Mouse (Mus musculus) granulocyte monocyte progenitor cell, adult 5-6 weeks (primary cell): ENCODE data around the gene Man2b1. TPM values are rescaled to one million over a fixed set of nuclear protein-coding genes. Genes with fewer than 3 reads are reported as not detected.
"Not testable (repeated sequence)": the region's sequence is repeated elsewhere in the genome, so short reads cannot be mapped to it uniquely, and the experiment has no call there.

ENCODE experiments used
- ATAC-seq: replicated peaks from 2 replicates; pipeline ENCODE4 v1.8.0; 2016; ENCODE audit warnings: mild to moderate bottlenecking, moderate TSS enrichment, inconsistent platforms; ENCODE audit not compliant: poor library complexity, severe bottlenecking
- total RNA-seq, 2 experiments: library from RNA; stranded (forward) in 1 of 2; stranded (reverse) in 1 of 2; fragments of 200-712, 200-1000 nt in 1 of 2; fragments of >200 nt in 1 of 2; fragmentation: Nextera tagmentation in 1 of 2; gene quantifications; 2 replicates each; pipeline ENCODE4 v1.2.3; 2014 to 2017

Man2b1 gene
- total RNA-seq, 2 experiments from 2014 or later: 52.9 to 91.4 TPM

DNA sequence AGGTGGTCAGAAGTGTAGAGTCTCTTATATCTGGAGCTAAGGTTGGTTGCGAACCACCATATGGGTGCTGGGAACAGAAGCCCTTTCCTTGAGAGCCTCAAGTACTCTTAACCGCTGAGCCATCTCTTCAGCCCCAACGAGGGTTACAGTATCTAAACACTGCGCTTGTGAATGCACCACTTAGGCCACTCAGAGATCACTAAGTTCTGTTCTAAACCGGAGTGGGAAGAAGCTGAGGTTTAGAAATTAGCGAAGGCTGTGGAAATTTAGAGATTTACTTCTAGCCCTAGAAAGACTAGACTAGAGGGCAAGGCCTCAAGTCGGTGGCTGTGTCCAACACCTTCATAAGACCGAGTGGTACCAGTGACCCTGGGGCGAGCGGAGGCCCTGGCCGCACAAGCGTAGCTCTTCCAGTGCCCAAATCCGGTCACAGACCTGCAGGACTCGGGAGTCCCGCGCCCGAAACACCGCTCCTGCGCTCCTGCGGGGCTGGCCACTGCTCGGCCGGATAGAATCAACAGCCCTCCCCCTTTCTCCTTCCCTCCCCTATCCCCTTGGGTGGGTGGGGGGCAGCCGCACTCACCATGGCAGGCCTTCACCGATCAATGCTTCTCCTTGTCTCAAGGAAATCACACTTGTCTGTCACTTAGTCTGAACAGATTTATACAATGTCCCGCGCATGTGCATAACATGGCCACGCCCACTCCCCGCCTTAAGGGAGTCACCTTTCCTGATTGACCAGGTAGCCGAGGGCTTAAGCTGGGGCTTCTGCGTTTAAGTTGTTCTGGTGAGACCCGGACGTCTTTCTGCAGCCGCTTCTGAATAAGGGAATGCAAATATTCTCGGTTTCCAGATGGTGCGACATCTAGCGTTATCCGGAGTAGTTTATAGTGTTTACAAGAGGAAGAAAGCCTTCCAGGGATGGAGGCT lies 36.2 kb downstream of the Man2b1 start:
- ATAC-seq: peak; percentile 27

DNA sequence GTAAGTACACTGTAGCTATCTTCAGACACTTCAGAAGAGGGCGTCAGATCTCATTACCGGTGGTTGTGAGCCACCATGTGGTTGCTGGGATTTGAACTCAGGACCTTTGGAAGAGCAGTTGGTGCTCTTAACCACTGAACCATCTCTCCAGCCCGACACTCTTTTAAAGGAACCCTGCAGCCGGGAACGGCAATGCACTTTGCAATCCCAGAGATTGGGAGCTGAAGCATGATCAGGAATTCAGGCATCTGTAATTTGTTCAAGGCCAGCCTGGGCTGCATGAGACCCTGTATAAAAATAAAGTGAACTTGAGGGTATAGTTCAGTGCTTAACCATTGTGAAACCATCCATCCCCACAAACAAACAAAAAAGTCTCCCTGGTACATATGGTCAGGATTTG lies 37.2 kb downstream of the Man2b1 start:
- not testable (repeated sequence) for ATAC-seq

- no peak for ATAC-seq
These were observed 39.9 kb downstream of the Man2b1 start, which contains the start of gene Zfp791 for GRCm38 (mm10) chr8:85122995-85123394. TSS of gene Zfp791 (minus strand) at chr8:85123095.

GRCm38 (mm10) chr8:85123691-85124090 lies 40.6 kb downstream of the Man2b1 start:
- ATAC-seq: no peak

DNA sequence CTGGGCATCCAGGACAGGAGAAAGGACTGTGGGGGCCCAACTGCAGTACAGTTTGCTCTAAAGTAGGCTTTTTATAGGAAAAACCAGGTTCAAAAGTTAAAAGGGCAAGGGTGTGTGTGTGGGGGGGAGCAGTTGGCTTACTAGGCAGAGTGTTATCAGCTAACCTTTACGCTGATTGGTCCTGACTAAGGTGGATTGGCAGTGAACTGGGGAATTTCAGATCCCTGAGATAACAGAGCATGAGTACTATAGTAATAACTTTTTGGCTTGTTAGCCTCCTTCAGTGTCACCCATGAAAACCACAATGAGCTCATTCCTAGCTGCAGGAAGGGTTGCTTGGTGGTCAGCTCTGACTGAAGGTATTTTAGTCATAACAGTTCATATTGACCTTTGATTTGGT lies 49.3 kb downstream of the Man2b1 start:
- ATAC-seq: no peak

DNA sequence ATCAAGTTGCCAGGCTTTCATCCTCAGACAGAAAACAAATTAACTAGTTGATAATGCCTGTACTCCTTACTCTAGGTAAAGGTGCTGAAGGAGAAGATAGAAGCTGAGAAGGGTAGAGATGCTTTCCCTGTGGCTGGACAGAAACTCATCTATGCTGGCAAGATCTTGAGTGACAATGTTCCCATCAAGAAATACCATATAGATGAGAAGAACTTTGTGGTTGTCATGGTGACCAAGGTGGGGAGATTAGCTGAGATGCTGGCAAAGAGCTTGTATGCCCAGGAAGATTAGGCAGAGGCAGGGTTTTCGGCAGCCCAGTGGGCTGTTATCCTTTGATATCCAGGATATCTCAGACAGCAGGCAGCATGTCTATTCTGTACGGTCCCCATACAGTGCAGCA lies 52.6 kb downstream of the Man2b1 start:
- not testable (repeated sequence) for ATAC-seq

GRCm38 (mm10) chr8:85142516-85142915 lies 59.4 kb downstream of the Man2b1 start:
- peak; percentile 99 for ATAC-seq

Other genes starting within 250 kb of the Man2b1 start
- 41.8 TPM in 2 replicates for gene Rad23a, start 242.6 kb upstream of the Man2b1 start, total RNA-seq (2014; fragmentation: Nextera tagmentation)
- gene Rad23a, start 242.6 kb upstream of the Man2b1 start, total RNA-seq (2017): 20.1 and 21.4 TPM in 2 replicates
- gene Calr, start 236.3 kb upstream of the Man2b1 start, total RNA-seq (2014; fragmentation: Nextera tagmentation): 1,333 and 1,645 TPM in 2 replicates
- 4,572 and 4,672 TPM in 2 replicates for gene Calr, start 236.3 kb upstream of the Man2b1 start, total RNA-seq (2017)
- gene Farsa, start 226.3 kb upstream of the Man2b1 start, total RNA-seq (2014; fragmentation: Nextera tagmentation): 90.9 TPM in 2 replicates
- 187 and 190 TPM in 2 replicates for gene Farsa, start 226.3 kb upstream of the Man2b1 start, total RNA-seq (2017)
- gene Syce2, start 211.2 kb upstream of the Man2b1 start, total RNA-seq (2014; fragmentation: Nextera tagmentation): 172 and 176 TPM in 2 replicates
- 126 and 155 TPM in 2 replicates for gene Syce2, start 211.2 kb upstream of the Man2b1 start, total RNA-seq (2017)
- gene Gcdh, start 189.3 kb upstream of the Man2b1 start, total RNA-seq (2014; fragmentation: Nextera tagmentation): 23.2 and 25.8 TPM in 2 replicates
- gene Gcdh, start 189.3 kb upstream of the Man2b1 start, total RNA-seq (2017): 20.1 and 30.3 TPM in 2 replicates
- 0.52 and 1.0 TPM in 2 replicates for gene Klf1, start 181.3 kb upstream of the Man2b1 start, total RNA-seq (2014; fragmentation: Nextera tagmentation)
- gene Klf1, start 181.3 kb upstream of the Man2b1 start, total RNA-seq (2017): 0.43 and 0.72 TPM in 2 replicates
- gene Dnase2a, start 174.7 kb upstream of the Man2b1 start, total RNA-seq (2014; fragmentation: Nextera tagmentation): 35.6 and 55.5 TPM in 2 replicates
- 59.6 and 117 TPM in 2 replicates for gene Dnase2a, start 174.7 kb upstream of the Man2b1 start, total RNA-seq (2017)
- not detected in 2 replicates for gene Mast1, start 145.9 kb upstream of the Man2b1 start, total RNA-seq (2014; fragmentation: Nextera tagmentation)
- not detected in 2 replicates for gene Mast1, start 145.9 kb upstream of the Man2b1 start, total RNA-seq (2017)
- not detected in 2 replicates for gene Rtbdn, start 136.3 kb upstream of the Man2b1 start, total RNA-seq (2014; fragmentation: Nextera tagmentation)
- gene Rtbdn, start 136.3 kb upstream of the Man2b1 start, total RNA-seq (2017): not detected in 2 replicates
- gene Gm49661, start 113.8 kb upstream of the Man2b1 start, total RNA-seq (2014; fragmentation: Nextera tagmentation): not detected in 2 replicates
- not detected in 2 replicates for gene Gm49661, start 113.8 kb upstream of the Man2b1 start, total RNA-seq (2017)
- gene Prdx2, start 113.7 kb upstream of the Man2b1 start, total RNA-seq (2014; fragmentation: Nextera tagmentation): 210 and 303 TPM in 2 replicates
- 360 and 421 TPM in 2 replicates for gene Prdx2, start 113.7 kb upstream of the Man2b1 start, total RNA-seq (2017)
- gene Rnaseh2a, start 113.5 kb upstream of the Man2b1 start, total RNA-seq (2014; fragmentation: Nextera tagmentation): 116 and 172 TPM in 2 replicates
- 91.3 and 148 TPM in 2 replicates for gene Rnaseh2a, start 113.5 kb upstream of the Man2b1 start, total RNA-seq (2017)
- 3.3 and 14.2 TPM in 2 replicates for gene Junb, start 104.6 kb upstream of the Man2b1 start, total RNA-seq (2014; fragmentation: Nextera tagmentation)
- 39.6 and 46.0 TPM in 2 replicates for gene Junb, start 104.6 kb upstream of the Man2b1 start, total RNA-seq (2017)
- 5.2 and 6.1 TPM in 2 replicates for gene Hook2, start 92.7 kb upstream of the Man2b1 start, total RNA-seq (2014; fragmentation: Nextera tagmentation)
- gene Hook2, start 92.7 kb upstream of the Man2b1 start, total RNA-seq (2017): 5.7 and 8.2 TPM in 2 replicates
- not detected in 2 replicates for gene Best2, start 68.7 kb upstream of the Man2b1 start, total RNA-seq (2014; fragmentation: Nextera tagmentation)
- not detected in 2 replicates for gene Best2, start 68.7 kb upstream of the Man2b1 start, total RNA-seq (2017)
- 73.1 and 73.3 TPM in 2 replicates for gene Asna1, start 58.0 kb upstream of the Man2b1 start, total RNA-seq (2014; fragmentation: Nextera tagmentation)
- gene Asna1, start 58.0 kb upstream of the Man2b1 start, total RNA-seq (2017): 74.5 and 91.2 TPM in 2 replicates
- gene Trir, start 56.4 kb upstream of the Man2b1 start, total RNA-seq (2014; fragmentation: Nextera tagmentation): 112 and 128 TPM in 2 replicates
- gene Trir, start 56.4 kb upstream of the Man2b1 start, total RNA-seq (2017): 245 and 280 TPM in 2 replicates
- gene Tnpo2, start 46.4 kb upstream of the Man2b1 start, total RNA-seq (2014; fragmentation: Nextera tagmentation): 19.6 and 25.0 TPM in 2 replicates
- 21.5 and 26.8 TPM in 2 replicates for gene Tnpo2, start 46.4 kb upstream of the Man2b1 start, total RNA-seq (2017)
- gene Fbxw9, start 23.2 kb upstream of the Man2b1 start, total RNA-seq (2014; fragmentation: Nextera tagmentation): 11.6 and 13.5 TPM in 2 replicates
- 4.1 and 5.9 TPM in 2 replicates for gene Fbxw9, start 23.2 kb upstream of the Man2b1 start, total RNA-seq (2017)
- gene Gm5741, start 15.3 kb upstream of the Man2b1 start, total RNA-seq (2014; fragmentation: Nextera tagmentation): not detected in 2 replicates
- gene Gm5741, start 15.3 kb upstream of the Man2b1 start, total RNA-seq (2017): not detected in 2 replicates
- gene Dhps, start 11.5 kb upstream of the Man2b1 start, total RNA-seq (2014; fragmentation: Nextera tagmentation): 42.0 and 66.5 TPM in 2 replicates
- 19.6 and 30.1 TPM in 2 replicates for gene Dhps, start 11.5 kb upstream of the Man2b1 start, total RNA-seq (2017)
- 189 and 191 TPM in 2 replicates for gene Wdr83os, start 2.5 kb upstream of the Man2b1 start, total RNA-seq (2014; fragmentation: Nextera tagmentation)
- gene Wdr83os, start 2.5 kb upstream of the Man2b1 start, total RNA-seq (2017): 36.6 and 47.4 TPM in 2 replicates
- gene Wdr83, start 2.0 kb upstream of the Man2b1 start, total RNA-seq (2014; fragmentation: Nextera tagmentation): 56.2 and 81.8 TPM in 2 replicates
- gene Wdr83, start 2.0 kb upstream of the Man2b1 start, total RNA-seq (2017): 23.3 and 32.8 TPM in 2 replicates
- not detected in 2 replicates for gene Zfp791, start 39.8 kb downstream of the Man2b1 start, total RNA-seq (2014; fragmentation: Nextera tagmentation)
- not detected in 2 replicates for gene Zfp791, start 39.8 kb downstream of the Man2b1 start, total RNA-seq (2017)
- gene Cks1brt, start 68.7 kb downstream of the Man2b1 start, total RNA-seq (2014; fragmentation: Nextera tagmentation): not detected in 2 replicates
- gene Cks1brt, start 68.7 kb downstream of the Man2b1 start, total RNA-seq (2017): not detected in 2 replicates
- not detected in 2 replicates for gene Olfr371, start 142.7 kb downstream of the Man2b1 start, total RNA-seq (2014; fragmentation: Nextera tagmentation)
- gene Olfr371, start 142.7 kb downstream of the Man2b1 start, total RNA-seq (2017): not detected in 2 replicates
- gene Orc6, start 216.4 kb downstream of the Man2b1 start, total RNA-seq (2014; fragmentation: Nextera tagmentation): 96.0 and 116 TPM in 2 replicates
- 99.3 and 103 TPM in 2 replicates for gene Orc6, start 216.4 kb downstream of the Man2b1 start, total RNA-seq (2017)
- 72.7 and 83.0 TPM in 2 replicates for gene Vps35, start 216.5 kb downstream of the Man2b1 start, total RNA-seq (2014; fragmentation: Nextera tagmentation)
- 108 and 149 TPM in 2 replicates for gene Vps35, start 216.5 kb downstream of the Man2b1 start, total RNA-seq (2017)